In the genomic region with DNA sequence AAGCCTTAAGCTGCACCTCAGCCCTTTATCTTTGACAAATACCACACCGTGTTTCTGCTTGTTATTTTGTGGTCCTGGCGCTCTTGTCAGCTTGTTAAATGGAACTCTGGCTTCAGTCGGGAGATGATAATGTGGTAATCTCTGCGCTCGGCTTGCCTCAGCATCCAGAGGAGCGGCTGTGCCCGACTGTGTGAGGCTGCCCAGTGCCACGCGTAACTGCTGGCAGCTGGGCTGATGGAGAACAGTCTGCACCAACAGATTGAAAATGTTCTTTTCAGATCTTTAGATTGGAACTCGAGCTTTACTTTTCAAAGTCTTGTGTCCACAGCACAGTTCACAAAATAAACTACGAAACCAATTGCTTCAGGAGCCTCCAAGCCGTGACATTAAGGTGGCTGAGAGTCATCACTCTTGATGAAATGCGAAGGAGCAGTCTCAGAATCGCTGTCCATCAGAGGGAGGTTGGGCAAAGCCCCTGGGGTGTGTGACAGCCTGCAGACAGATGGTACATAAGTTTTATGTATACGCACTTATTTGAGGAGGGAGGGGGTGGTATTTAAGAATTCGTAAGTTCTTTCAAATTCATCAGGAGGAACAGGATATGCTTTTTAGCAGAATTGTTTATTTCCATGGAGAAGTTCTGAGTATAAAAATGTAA, we compare ENCODE assay signal across 8 mouse cellular contexts.
DNase-seq lines count a peak whose midpoint lies in the region; ATAC-seq and TF ChIP-seq lines count a peak whose summit lies in the region.

No protein-coding gene starts in this region.

- ATAC-seq in kidney, embryonic 14.5 days (ENCODE audit: low FRiP score, low TSS enrichment): 0 out of 2 replicates have a peak, but pooled peaks have one; percentile 44
- ATAC-seq in embryonic facial prominence, embryonic 11.5 days (replicated peaks; ENCODE audit: insufficient number of reproducible peaks, low FRiP score, low TSS enrichment, low read depth): no peak
- peak; percentile 77; the same call in 1 of the 2 replicates for ATAC-seq in midbrain, embryonic 16.5 days

- H3K27ac ChIP-seq in kidney, embryonic 14.5 days (ENCODE audit: low read depth, low read length): no peak overlapping the region
- no peak overlapping the region for H3K27ac ChIP-seq in embryonic facial prominence, embryonic 11.5 days (replicated peaks; ENCODE audit: low read depth, low read length)
- peak overlapping the region; percentile 29; the same call in 1 of the 2 replicates for H3K27ac ChIP-seq in layer of hippocampus, adult 2 months
- no peak overlapping the region for H3K27ac ChIP-seq in midbrain, embryonic 16.5 days (ENCODE audit: low read length)

- no peak overlapping the region for H3K9ac ChIP-seq in kidney, embryonic 14.5 days (ENCODE audit: low read depth, low read length)
- H3K9ac ChIP-seq in embryonic facial prominence, embryonic 11.5 days (replicated peaks; ENCODE audit: low read length): no peak overlapping the region
- 0 out of 2 replicates have a peak overlapping the region, but pooled peaks have one; percentile 7 for H3K9ac ChIP-seq in midbrain, embryonic 16.5 days (ENCODE audit: low read depth, low read length)

- no peak overlapping the region for H3K4me2 ChIP-seq in kidney, embryonic 14.5 days (replicated peaks; ENCODE audit: low read depth, low read length)
- peak overlapping the region; percentile 16; the same call in 1 of the 2 replicates for H3K4me2 ChIP-seq in embryonic facial prominence, embryonic 11.5 days (ENCODE audit: low read depth, low read length)
- H3K4me2 ChIP-seq in midbrain, embryonic 16.5 days (ENCODE audit: low read length): peak overlapping the region; percentile 46

- WGBS in kidney, embryonic 14.5 days: 41% methylated on average over 16 of the region's 16 CpGs
- 32% methylated on average over 16 of the region's 16 CpGs for WGBS in embryonic facial prominence, embryonic 11.5 days
- WGBS in midbrain, embryonic 16.5 days: 18% methylated on average over 16 of the region's 16 CpGs

- no peak for TF ChIP-seq CTCF in layer of hippocampus, adult 2 months (conservative IDR thresholded peaks at IDR 0.05)

- H3K4me3 ChIP-seq in kidney, embryonic 14.5 days (ENCODE audit: low read length): no peak overlapping the region
- no peak overlapping the region for H3K4me3 ChIP-seq in embryonic facial prominence, embryonic 11.5 days (ENCODE audit: low read depth, low read length)
- peak overlapping the region; percentile 36 for H3K4me3 ChIP-seq in layer of hippocampus, adult 2 months
- peak overlapping the region; percentile 12; the same call in 1 of the 2 replicates for H3K4me3 ChIP-seq in midbrain, embryonic 16.5 days (ENCODE audit: low read depth, low read length)

- H3K27me3 ChIP-seq in kidney, embryonic 14.5 days (ENCODE audit: control insufficient read depth, insufficient read depth, low read length): no peaks in the 10 kb centered on the region
- H3K27me3 ChIP-seq in embryonic facial prominence, embryonic 11.5 days (ENCODE audit: control insufficient read depth, insufficient read depth, low read length): no peaks in the 10 kb centered on the region
- H3K27me3 ChIP-seq in midbrain, embryonic 16.5 days (ENCODE audit: control insufficient read depth, insufficient read depth, low read depth, low read length): no peaks in the 10 kb centered on the region

- H3K36me3 ChIP-seq in kidney, embryonic 14.5 days (ENCODE audit: control insufficient read depth, insufficient read depth, low read length): no peaks in the 10 kb centered on the region
- no peaks in the 10 kb centered on the region for H3K36me3 ChIP-seq in embryonic facial prominence, embryonic 11.5 days (replicated peaks; ENCODE audit: control insufficient read depth, insufficient read depth, low read depth, low read length)
- H3K36me3 ChIP-seq in midbrain, embryonic 16.5 days (ENCODE audit: control insufficient read depth, insufficient read depth, low read length): no peaks in the 10 kb centered on the region

- H3K4me1 ChIP-seq in kidney, embryonic 14.5 days (ENCODE audit: control insufficient read depth, insufficient read depth, low read length): no peaks in the 10 kb centered on the region
- H3K4me1 ChIP-seq in embryonic facial prominence, embryonic 11.5 days (ENCODE audit: control insufficient read depth, insufficient read depth, low read length): no peaks in the 10 kb centered on the region; the same call in 1 of the 2 replicates
- H3K4me1 ChIP-seq in midbrain, embryonic 16.5 days (ENCODE audit: control insufficient read depth, insufficient read depth, low read length): peaks cover 11% of the 10 kb centered on the region

- H3K9me3 ChIP-seq in kidney, embryonic 14.5 days (ENCODE audit: control insufficient read depth, low read length): no peaks in the 10 kb centered on the region
- no peaks in the 10 kb centered on the region for H3K9me3 ChIP-seq in embryonic facial prominence, embryonic 11.5 days (replicated peaks; ENCODE audit: control insufficient read depth, low read length)
- H3K9me3 ChIP-seq in midbrain, embryonic 16.5 days (replicated peaks; ENCODE audit: control insufficient read depth, low read length, poor library complexity, severe bottlenecking): no peaks in the 10 kb centered on the region

- no peak for DNase-seq in kidney, adult 18-20 months
- no peak for DNase-seq in embryonic facial prominence, embryonic 11.5 days (ENCODE audit: low spot score)
- DNase-seq in layer of hippocampus, adult 2 months (ENCODE audit: low spot score in 2 of 2): peak; percentile 14 to 19
- no peak for DNase-seq in spleen, postnatal 36 days (ENCODE audit: low spot score in 2 of 2)
- DNase-seq in thymus, postnatal 14 days: no peak
- no peak for DNase-seq in spleen, adult 18-20 months

Comparison
In these comparisons a context has a peak if more than half of its experiments do, and no peak if none do; other contexts are left out.
1. H3K4me3 ChIP-seq: peak in layer of hippocampus, adult 2 months (single experiment) and midbrain, embryonic 16.5 days (single experiment); none in kidney, embryonic 14.5 days (single experiment) and embryonic facial prominence, embryonic 11.5 days (single experiment).
2. DNase-seq: peak in layer of hippocampus, adult 2 months (2 of 2); none in kidney, adult 18-20 months (single experiment), embryonic facial prominence, embryonic 11.5 days (single experiment), spleen, postnatal 36 days (0 of 2), thymus, postnatal 14 days (single experiment) and spleen, adult 18-20 months (0 of 2).